Mouse (Mus musculus) bone marrow macrophage, adult 2 months (primary cell): Measurements from ENCODE around the gene Slc6a6.

Experiments
- CTCF ChIP-seq: IDR thresholded peaks from 2 replicates; pipeline ENCODE4 v1.5.1; 2012; ENCODE audit warnings: low read depth, mild to moderate bottlenecking, low read length, moderate library complexity
- POLR2A ChIP-seq: IDR thresholded peaks from 2 replicates; pipeline ENCODE4 v1.6.1; 2012; ENCODE audit warnings: mild to moderate bottlenecking, low read depth, low read length, borderline replicate concordance

DNA sequence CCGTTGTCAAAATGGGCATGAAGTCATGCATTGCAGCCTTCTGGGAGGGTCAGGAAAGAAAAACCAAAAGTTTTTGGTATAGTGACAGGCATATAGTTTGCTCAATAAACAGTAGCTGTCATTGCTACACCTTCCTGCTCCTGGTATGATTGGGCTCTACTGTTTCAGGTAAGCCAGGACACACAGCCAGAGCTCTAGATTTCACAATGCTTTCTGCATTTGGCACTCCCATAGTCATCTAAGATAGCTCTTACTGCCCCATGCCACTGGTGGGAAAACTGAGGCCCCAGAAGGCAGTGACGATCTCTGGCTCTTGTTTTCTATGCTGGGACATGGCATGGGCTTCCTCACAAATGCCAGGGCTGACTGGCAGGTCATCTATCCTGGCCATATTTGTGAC is 19.6 kb downstream of the Slc6a6 start:
- no peak for TF ChIP-seq CTCF
- no peak for TF ChIP-seq POLR2A
